Mouse (Mus musculus) limb, embryonic 11.5 days (tissue): ENCODE results near the gene Ccl1. TPM values are rescaled to one million over a fixed set of nuclear protein-coding genes. Genes with fewer than 3 reads are reported as not detected.

Experiments
- ATAC-seq: fragments of 200-750 bp; cut with Nextera tagmentation; 2 replicates; pipeline ENCODE4 v1.8.0; 2017; ENCODE audit warnings: low read depth; ENCODE audit not compliant: insufficient number of reproducible peaks, low FRiP score, low TSS enrichment
- DNase-seq: peaks from one replicate; pipeline ENCODE4 v3.0.0-alpha.2; 2015; ENCODE audit warnings: low spot score
- H3K27ac ChIP-seq: fragments of 300-500 bp; sonication (generic); replicated peaks from 2 replicates; pipeline ENCODE4 v1.5.1; 2014; ENCODE audit warnings: low read depth, mild to moderate bottlenecking, low read length
- H3K27me3 ChIP-seq: fragments of 300-500 bp; sonication (generic); 2 replicates; pipeline ENCODE4 v1.6.1; 2014; ENCODE audit warnings: mild to moderate bottlenecking, low read length, mixed read lengths; ENCODE audit not compliant: control insufficient read depth, insufficient read depth
- H3K36me3 ChIP-seq: fragments of 300-500 bp; sonication (generic); 2 replicates; pipeline ENCODE4 v1.6.1; 2014; ENCODE audit warnings: mild to moderate bottlenecking, low read length, moderate library complexity, mixed read lengths; ENCODE audit not compliant: control insufficient read depth, insufficient read depth
- H3K4me1 ChIP-seq: fragments of 300-500 bp; sonication (generic); 2 replicates; pipeline ENCODE4 v1.6.1; 2014; ENCODE audit warnings: low read length, mixed read lengths; ENCODE audit not compliant: control insufficient read depth, insufficient read depth
- H3K4me2 ChIP-seq: fragments of 300-500 bp; sonication (generic); 2 replicates; pipeline ENCODE4 v1.6.1; 2014; ENCODE audit warnings: low read depth, mild to moderate bottlenecking, moderate library complexity; ENCODE audit not compliant: severe bottlenecking
- H3K4me3 ChIP-seq: fragments of 300-500 bp; sonication (generic); 2 replicates; pipeline ENCODE4 v1.5.1; 2014; ENCODE audit warnings: low read depth, low read length
- H3K9ac ChIP-seq: fragments of 300-500 bp; sonication (generic); 2 replicates; pipeline ENCODE4 v1.6.1; 2014; ENCODE audit warnings: mild to moderate bottlenecking, low read length
- H3K9me3 ChIP-seq: fragments of 300-500 bp; sonication (generic); 2 replicates; pipeline ENCODE4 v1.6.1; 2016; ENCODE audit warnings: low read length; ENCODE audit not compliant: control insufficient read depth
- WGBS: fragments of 180-500 bp; shearing (Covaris S2); extraction: QIAGEN DNeasy Blood & Tissue Kit; methylation state at CpG from one replicate; pipeline ENCODE4 v1.1.7; 2014; 5-methylcytosine and 5-hydroxymethylcytosine counted together
- polyA plus RNA-seq: library from polyadenylated mRNA; unstranded; fragments of >200 nt; fragmentation: Nextera tagmentation; extraction: Ambion mirVana; gene quantifications from 2 replicates; pipeline ENCODE4 v1.2.1, GENCODE M21; 2014

The Ccl1 gene
- polyA plus RNA-seq, 1 experiment from 2014 or later: not detected

GRCm38 (mm10) chr11:82274149-82274812 is 31.2 kb downstream of the Ccl1 start:
- DNase-seq (no peak), ATAC-seq (no peak)
- H3K4me1 ChIP-seq: no peaks in the 10 kb centered on the region
- no peaks in the 10 kb centered on the region for H3K27me3 ChIP-seq
- 78% methylated on average over 8 of the region's 8 CpGs for WGBS
- no peak overlapping the region for H3K27ac ChIP-seq
- no peak overlapping the region for H3K4me3 ChIP-seq
- H3K4me2 ChIP-seq: no peak overlapping the region
- no peak overlapping the region for H3K9ac ChIP-seq
- no peaks in the 10 kb centered on the region for H3K36me3 ChIP-seq
- H3K9me3 ChIP-seq: no peaks in the 10 kb centered on the region

DNA sequence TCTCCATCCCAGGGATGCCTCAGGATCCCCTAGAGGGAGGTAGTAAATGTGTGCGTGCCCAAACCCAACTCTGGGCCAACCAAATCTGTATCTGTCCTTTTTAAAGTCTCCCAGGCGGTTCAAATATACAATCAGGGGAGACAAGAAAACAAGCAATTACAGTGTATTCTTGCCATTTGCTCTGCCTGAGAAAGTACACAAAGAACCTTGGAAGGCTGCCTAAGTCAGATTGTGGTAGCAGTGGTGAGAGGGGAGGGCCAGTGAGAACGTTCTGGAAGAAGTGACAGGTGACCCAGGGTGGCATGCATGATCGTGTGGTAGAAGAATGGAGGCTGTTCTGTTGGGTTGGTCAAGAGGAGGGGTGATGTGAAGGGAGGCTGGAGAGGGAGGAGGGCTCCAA is 46.4 kb downstream of the Ccl1 start:
- Histone ChIP-seq H3K27me3 (no peaks in the 10 kb centered on the region), H3K4me2 (no peak overlapping the region), H3K9me3 (no peaks in the 10 kb centered on the region), H3K4me3 (no peak overlapping the region), H3K9ac (no peak overlapping the region), H3K4me1 (no peaks in the 10 kb centered on the region; the same call in 1 of the 2 replicates), H3K27ac (no peak overlapping the region), H3K36me3 (no peaks in the 10 kb centered on the region)
- DNase-seq (no peak), ATAC-seq (no peak)
- WGBS: 75% methylated on average over 4 of the region's 4 CpGs

GRCm38 (mm10) chr11:82255601-82256000 is 49.9 kb downstream of the Ccl1 start:
- H3K9me3 ChIP-seq: no peaks in the 10 kb centered on the region
- no peaks in the 10 kb centered on the region for H3K27me3 ChIP-seq
- WGBS: 34% methylated on average over 4 of the region's 4 CpGs
- H3K4me1 ChIP-seq: peaks cover 2% of the 10 kb centered on the region; the same call in 1 of the 2 replicates
- ATAC-seq (no peak), DNase-seq (peak; percentile 39)
- H3K9ac ChIP-seq: no peak overlapping the region
- H3K27ac ChIP-seq: no peak overlapping the region
- no peaks in the 10 kb centered on the region for H3K36me3 ChIP-seq
- H3K4me2 ChIP-seq: no peak overlapping the region
- no peak overlapping the region for H3K4me3 ChIP-seq

- Histone ChIP-seq H3K27ac (no peak overlapping the region), H3K9me3 (no peaks in the 10 kb centered on the region), H3K4me1 (peaks cover 2% of the 10 kb centered on the region; the same call in 1 of the 2 replicates), H3K9ac (no peak overlapping the region), H3K36me3 (no peaks in the 10 kb centered on the region), H3K4me3 (no peak overlapping the region), H3K27me3 (no peaks in the 10 kb centered on the region), H3K4me2 (no peak overlapping the region)
- 64% methylated on average over 4 of the region's 4 CpGs for WGBS
- ATAC-seq: no peak
- no peak for DNase-seq
Observed at GRCm38 (mm10) chr11:82253421-82253820, 52.1 kb downstream of the Ccl1 start.

DNA sequence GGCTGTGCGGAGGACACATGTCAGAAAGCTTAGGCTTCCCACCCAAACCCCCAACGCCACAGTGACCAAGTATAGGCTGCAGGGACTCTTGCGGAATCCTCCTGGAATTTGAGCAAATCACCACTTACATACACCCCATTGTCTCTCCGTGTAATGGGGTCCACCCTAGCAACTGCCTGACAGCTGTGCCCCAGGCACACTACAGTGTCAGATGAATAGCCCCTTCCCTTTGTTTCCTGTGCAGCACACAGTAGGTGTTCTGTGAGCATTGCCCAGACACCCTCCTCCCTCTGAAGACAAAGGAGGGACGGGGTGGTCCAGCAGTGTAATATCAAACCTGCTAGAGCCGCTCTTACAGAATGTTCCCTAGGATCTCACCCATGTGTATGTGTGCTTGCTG is 54.2 kb downstream of the Ccl1 start:
- DNase-seq: no peak
- H3K4me3 ChIP-seq: no peak overlapping the region
- no peak overlapping the region for H3K4me2 ChIP-seq
- H3K4me1 ChIP-seq: peaks cover 2% of the 10 kb centered on the region; the same call in 1 of the 2 replicates
- no peak overlapping the region for H3K9ac ChIP-seq
- H3K9me3 ChIP-seq: no peaks in the 10 kb centered on the region
- 76% methylated on average over 6 of the region's 6 CpGs for WGBS
- no peaks in the 10 kb centered on the region for H3K27me3 ChIP-seq
- H3K36me3 ChIP-seq: no peaks in the 10 kb centered on the region
- no peak for ATAC-seq
- no peak overlapping the region for H3K27ac ChIP-seq

DNA sequence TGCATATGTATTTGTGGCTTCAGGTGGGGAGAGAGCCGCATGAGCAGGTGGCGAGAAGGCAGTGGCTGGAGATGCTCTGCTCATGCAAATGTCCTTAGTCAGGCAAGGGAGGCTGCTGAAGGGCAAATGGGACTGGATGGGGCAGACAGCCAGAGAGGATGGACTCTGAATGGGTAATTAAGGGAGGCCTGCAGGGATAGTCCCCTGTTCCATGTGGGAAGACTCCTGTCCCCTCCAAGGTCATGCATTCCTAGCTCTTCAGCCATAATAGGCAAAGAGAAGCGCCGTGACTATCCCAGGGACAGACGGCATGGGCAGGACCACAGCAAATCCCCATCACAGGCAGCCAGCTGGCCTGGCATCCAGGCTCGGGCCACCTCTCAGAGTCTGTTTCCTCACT is 55.5 kb downstream of the Ccl1 start:
- H3K9me3 ChIP-seq: no peaks in the 10 kb centered on the region
- DNase-seq (no peak), ATAC-seq (no peak)
- H3K9ac ChIP-seq: no peak overlapping the region
- WGBS: 75% methylated on average over 6 of the region's 6 CpGs
- 0 out of 2 replicates have a peak, but pooled peaks cover 2% of the 10 kb centered on the region for H3K4me1 ChIP-seq
- no peak overlapping the region for H3K4me2 ChIP-seq
- H3K27ac ChIP-seq: no peak overlapping the region
- no peaks in the 10 kb centered on the region for H3K27me3 ChIP-seq
- H3K4me3 ChIP-seq: no peak overlapping the region
- no peaks in the 10 kb centered on the region for H3K36me3 ChIP-seq

- WGBS: 60% methylated on average over 5 of the region's 5 CpGs
- Histone ChIP-seq H3K9me3 (no peaks in the 10 kb centered on the region), H3K27me3 (peaks cover 3% of the 10 kb centered on the region; the same call in 1 of the 2 replicates), H3K4me3 (no peak overlapping the region), H3K4me2 (no peak overlapping the region), H3K27ac (no peak overlapping the region), H3K4me1 (no peaks in the 10 kb centered on the region), H3K36me3 (no peaks in the 10 kb centered on the region), H3K9ac (no peak overlapping the region)
- DNase-seq (no peak), ATAC-seq (no peak)
Observed at GRCm38 (mm10) chr11:82237439-82237838, 68.1 kb downstream of the Ccl1 start.

DNA sequence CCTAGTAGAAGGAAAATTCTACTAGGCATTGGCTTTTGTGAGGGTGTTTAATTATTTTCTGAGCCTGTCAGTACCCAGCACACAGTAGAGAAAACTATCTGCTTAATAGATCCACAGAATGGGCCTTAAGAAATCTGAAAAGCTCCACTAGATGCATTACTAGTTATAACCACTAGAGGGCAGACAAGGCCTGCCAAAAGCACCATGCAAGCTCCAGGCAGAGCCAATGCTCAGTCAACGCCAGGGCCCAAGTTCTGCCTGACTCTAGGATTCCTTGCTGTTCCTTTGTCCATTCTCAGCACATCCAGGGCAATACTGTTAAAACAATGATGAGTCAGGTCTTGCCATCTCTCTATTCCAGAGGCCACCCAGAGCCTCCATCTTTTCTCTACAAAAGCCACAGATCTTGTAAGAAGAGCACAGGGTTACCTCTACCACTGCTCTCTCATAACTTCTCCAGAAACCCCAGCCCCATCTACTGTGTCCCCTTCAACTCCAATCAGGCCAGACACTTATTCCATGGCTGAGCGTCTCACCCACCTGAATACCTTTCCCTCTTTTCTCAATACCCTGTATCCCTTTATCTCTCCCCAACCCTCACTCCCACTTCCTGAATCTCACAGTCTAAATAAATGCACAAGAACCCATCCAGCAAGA is 69.8 kb downstream of the Ccl1 start:
- no peaks in the 10 kb centered on the region for H3K36me3 ChIP-seq
- ATAC-seq: no peak
- H3K4me2 ChIP-seq: no peak overlapping the region
- peak; percentile 63 for DNase-seq
- H3K4me3 ChIP-seq: no peak overlapping the region
- no peak overlapping the region for H3K9ac ChIP-seq
- H3K27ac ChIP-seq: no peak overlapping the region
- H3K27me3 ChIP-seq: peaks cover 3% of the 10 kb centered on the region; the same call in 1 of the 2 replicates
- H3K9me3 ChIP-seq: no peaks in the 10 kb centered on the region
- 37% methylated on average over 2 of the region's 2 CpGs for WGBS
- H3K4me1 ChIP-seq: no peaks in the 10 kb centered on the region
